Comparison of ENCODE assay signal across 24 mouse cellular contexts in genomic region chrX:101304646-101305045, GRCm38 (mm10). TPM values are rescaled to one million over a fixed set of nuclear protein-coding genes. Genes with fewer than 3 reads are reported as not detected.
DNase-seq lines count a peak whose midpoint lies in the region; ATAC-seq and TF ChIP-seq lines count a peak whose summit lies in the region.
"Had no signal": no experiment of that assay in that cellular context is flagged by ENCODE, and none has a peak within 500 bp of the region (broad histone marks: within the 10 kb centered on the region; RNA-seq: fewer than 3 reads in every experiment).

No protein-coding gene starts in this region.

- ATAC-seq in kidney, embryonic 15.5 days (replicated peaks; ENCODE audit: low FRiP score), result no peak
- ATAC-seq: activated CD4-positive, CD25-positive, alpha-beta regulatory T cell, adult 4 months; forebrain, embryonic 15.5 days; intestine, embryonic 15.5 days; Patski had no signal

- H3K27ac ChIP-seq in cerebellum, adult 2 months (ENCODE audit: insufficient read depth, low read length), result no peak overlapping the region; the same call in 1 of the 2 replicates
- H3K27ac ChIP-seq in layer of hippocampus, adult 2 months, result peak overlapping the region; percentile 73; the same call in 1 of the 2 replicates
- no peak overlapping the region for H3K27ac ChIP-seq in kidney, embryonic 15.5 days
- H3K27ac ChIP-seq: embryonic facial prominence, embryonic 10.5 days; forebrain, embryonic 15.5 days; heart, embryonic 13.5 days; hindbrain, embryonic 14.5 days; intestine, embryonic 15.5 days had no signal

- no peaks in the 10 kb centered on the region for H3K27me3 ChIP-seq in cerebellum, adult 2 months (ENCODE audit: control insufficient read depth, insufficient read depth, low read length)
- peaks cover 41% of the 10 kb centered on the region for H3K27me3 ChIP-seq in kidney, embryonic 15.5 days
- H3K27me3 ChIP-seq: CH12.LX; forebrain, embryonic 15.5 days; intestine, embryonic 15.5 days had no signal

- no peak for TF ChIP-seq CTCF in cerebellum, adult 2 months (IDR thresholded peaks at IDR 0.05; ENCODE audit: borderline replicate concordance, insufficient read depth, low read depth, low read length)
- TF ChIP-seq CTCF in layer of hippocampus, adult 2 months (conservative IDR thresholded peaks at IDR 0.05), result no peak

- H3K9ac ChIP-seq in kidney, embryonic 15.5 days, result no peak overlapping the region
- H3K9ac ChIP-seq: heart, embryonic 13.5 days; hindbrain, embryonic 14.5 days; intestine, embryonic 15.5 days had no signal

- H3K4me2 ChIP-seq in kidney, embryonic 15.5 days, result no peak overlapping the region
- H3K4me2 ChIP-seq: heart, embryonic 13.5 days; hindbrain, embryonic 14.5 days; intestine, embryonic 15.5 days had no signal

- no peak for TF ChIP-seq POLR2A in cerebellum, adult 2 months (IDR thresholded peaks at IDR 0.05; ENCODE audit: borderline replicate concordance, insufficient read depth, low read length)

- no peaks in the 10 kb centered on the region for H3K9me3 ChIP-seq in kidney, embryonic 15.5 days (replicated peaks)
- H3K9me3 ChIP-seq: embryonic facial prominence, embryonic 10.5 days; forebrain, embryonic 15.5 days; heart, embryonic 13.5 days; intestine, embryonic 15.5 days had no signal

- peaks cover 23% of the 10 kb centered on the region for H3K4me1 ChIP-seq in cerebellum, adult 2 months (ENCODE audit: control insufficient read depth, insufficient read depth, low read length)
- no peaks in the 10 kb centered on the region for H3K4me1 ChIP-seq in kidney, embryonic 15.5 days
- H3K4me1 ChIP-seq: intestine, embryonic 15.5 days had no signal

- DNase-seq in cerebellum, adult 2 months, result peak; percentile 44 to 68
- no peak for DNase-seq in cerebellum, adult 8-10 months
- DNase-seq in layer of hippocampus, adult 2 months (ENCODE audit: low spot score in 2 of 2), result no peak
- DNase-seq in layer of hippocampus, adult 18-20 months (ENCODE audit: low spot score in 2 of 2), result no peak
- peak; percentile 49 for DNase-seq in cerebellum, adult 9-11 months
- peak; percentile 65 to 76 for DNase-seq in cerebellum, postnatal 25 days
- DNase-seq: adrenal gland, postnatal 14 days; gastrocnemius, postnatal 36 days; heart, adult 11 months; heart, postnatal 36 days; kidney, adult 18-20 months had no signal

- WGBS in cerebellum, adult 2 months, result 11% methylated on average over 2 of the region's 2 CpGs
- WGBS in kidney, embryonic 15.5 days, result 67% methylated on average over 2 of the region's 2 CpGs

- no peak overlapping the region for H3K4me3 ChIP-seq in cerebellum, adult 2 months (replicated peaks; ENCODE audit: insufficient read depth, low read depth, low read length)
- no peak overlapping the region; the same call in 1 of the 2 replicates for H3K4me3 ChIP-seq in layer of hippocampus, adult 2 months
- H3K4me3 ChIP-seq in kidney, embryonic 15.5 days (replicated peaks), result no peak overlapping the region
- H3K4me3 ChIP-seq: embryonic facial prominence, embryonic 10.5 days; forebrain, embryonic 15.5 days; heart, embryonic 13.5 days; intestine, embryonic 15.5 days had no signal

- no peaks in the 10 kb centered on the region for H3K36me3 ChIP-seq in kidney, embryonic 15.5 days
- H3K36me3 ChIP-seq: embryonic facial prominence, embryonic 10.5 days; heart, embryonic 13.5 days; intestine, embryonic 15.5 days had no signal

RNA-seq across cellular contexts. Expression of gene Nlgn3, which starts 5.7 kb away (rescaled TPM):
- polyA plus RNA-seq in cerebellum, adult 2 months (2012; rRNA removed), result 36.9 and 38.5 TPM in 2 replicates
- 100 to 1,000 TPM; 178 to 182 TPM for total RNA-seq in layer of hippocampus, adult 2 months (2021)
- total RNA-seq in layer of hippocampus, adult 18-20 months (2021), result 100 to 1,000 TPM; 168 to 183 TPM
- polyA plus RNA-seq in kidney, embryonic 15.5 days (2015; fragmentation: Nextera tagmentation; extraction: Ambion mirVana), result 4.8 and 5.3 TPM in 2 replicates

RNA-seq across cellular contexts. Expression of gene Med12, which starts 30.8 kb away (rescaled TPM):
- polyA plus RNA-seq in cerebellum, adult 2 months (2012; rRNA removed), result 54.4 and 64.5 TPM in 2 replicates
- 10 to 100 TPM; 29.5 to 36.6 TPM for total RNA-seq in layer of hippocampus, adult 2 months (2021)
- total RNA-seq in layer of hippocampus, adult 18-20 months (2021), result 10 to 100 TPM; 21.6 to 27.6 TPM
- polyA plus RNA-seq in kidney, embryonic 15.5 days (2015; fragmentation: Nextera tagmentation; extraction: Ambion mirVana), result 32.3 and 35.6 TPM in 2 replicates

RNA-seq across cellular contexts. Expression of gene Gm20489, which starts 35.8 kb away (rescaled TPM):
- polyA plus RNA-seq in cerebellum, adult 2 months (2012; rRNA removed), result not detected in 2 replicates
- not detected for total RNA-seq in layer of hippocampus, adult 2 months (2021)
- not detected for total RNA-seq in layer of hippocampus, adult 18-20 months (2021)
- not detected in 2 replicates for polyA plus RNA-seq in kidney, embryonic 15.5 days (2015; fragmentation: Nextera tagmentation; extraction: Ambion mirVana)
- total RNA-seq: adrenal gland, adult 18-20 months; adrenal gland, postnatal 14 days; CH12.LX; gastrocnemius, adult 8-10 months; gastrocnemius, postnatal 36 days; heart, postnatal 36 days had no signal
- polyA plus RNA-seq: activated CD4-positive, CD25-positive, alpha-beta regulatory T cell, adult 4 months; embryonic facial prominence, embryonic 10.5 days; embryonic facial prominence, embryonic 14.5 days; forebrain, embryonic 15.5 days; heart, embryonic 13.5 days; heart, postnatal 0 days; hindbrain, embryonic 14.5 days; intestine, embryonic 15.5 days; Patski had no signal

RNA-seq across cellular contexts. Expression of gene Il2rg, which starts 36.6 kb away (rescaled TPM):
- 1.9 and 2.0 TPM in 2 replicates for polyA plus RNA-seq in cerebellum, adult 2 months (2012; rRNA removed)
- total RNA-seq in layer of hippocampus, adult 2 months (2021), result 1 to 10 TPM in 1 of 2 experiments, under 1 TPM in 1; 0.83 to 1.2 TPM
- total RNA-seq in layer of hippocampus, adult 18-20 months (2021), result under 1 TPM; 0.74 to 0.79 TPM
- polyA plus RNA-seq in kidney, embryonic 15.5 days (2015; fragmentation: Nextera tagmentation; extraction: Ambion mirVana), result 21.1 and 22.2 TPM in 2 replicates

RNA-seq across cellular contexts. Expression of gene Gm614, which starts 40.9 kb away (rescaled TPM):
- polyA plus RNA-seq in cerebellum, adult 2 months (2012; rRNA removed), result not detected in 2 replicates
- total RNA-seq in layer of hippocampus, adult 2 months (2021), result not detected
- total RNA-seq in layer of hippocampus, adult 18-20 months (2021), result not detected
- 0.23 TPM in 1 of 2 replicates, not detected in the other for polyA plus RNA-seq in kidney, embryonic 15.5 days (2015; fragmentation: Nextera tagmentation; extraction: Ambion mirVana)
- total RNA-seq: adrenal gland, postnatal 14 days; gastrocnemius, adult 8-10 months; gastrocnemius, postnatal 36 days; heart, postnatal 36 days had no signal
- polyA plus RNA-seq: embryonic facial prominence, embryonic 10.5 days; embryonic facial prominence, embryonic 14.5 days; forebrain, embryonic 15.5 days; heart, embryonic 13.5 days; hindbrain, embryonic 14.5 days; intestine, embryonic 15.5 days; Patski had no signal

Comparison
In these comparisons a context has a peak if more than half of its experiments do, and no peak if none do; other contexts are left out.
1. DNase-seq: peak in cerebellum, adult 2 months (2 of 2), cerebellum, adult 9-11 months (single experiment) and cerebellum, postnatal 25 days (2 of 2); none in cerebellum, adult 8-10 months (single experiment), layer of hippocampus, adult 2 months (0 of 2) and layer of hippocampus, adult 18-20 months (0 of 2).